Mouse (Mus musculus): ENCODE results near the gene Ltb.

The Ltb gene

GRCm38 (mm10) chr17:35165451-35166155, 28.6 kb upstream of the Ltb start:
- no peak for DNase-seq (ENCODE audit: low spot score)

DNA sequence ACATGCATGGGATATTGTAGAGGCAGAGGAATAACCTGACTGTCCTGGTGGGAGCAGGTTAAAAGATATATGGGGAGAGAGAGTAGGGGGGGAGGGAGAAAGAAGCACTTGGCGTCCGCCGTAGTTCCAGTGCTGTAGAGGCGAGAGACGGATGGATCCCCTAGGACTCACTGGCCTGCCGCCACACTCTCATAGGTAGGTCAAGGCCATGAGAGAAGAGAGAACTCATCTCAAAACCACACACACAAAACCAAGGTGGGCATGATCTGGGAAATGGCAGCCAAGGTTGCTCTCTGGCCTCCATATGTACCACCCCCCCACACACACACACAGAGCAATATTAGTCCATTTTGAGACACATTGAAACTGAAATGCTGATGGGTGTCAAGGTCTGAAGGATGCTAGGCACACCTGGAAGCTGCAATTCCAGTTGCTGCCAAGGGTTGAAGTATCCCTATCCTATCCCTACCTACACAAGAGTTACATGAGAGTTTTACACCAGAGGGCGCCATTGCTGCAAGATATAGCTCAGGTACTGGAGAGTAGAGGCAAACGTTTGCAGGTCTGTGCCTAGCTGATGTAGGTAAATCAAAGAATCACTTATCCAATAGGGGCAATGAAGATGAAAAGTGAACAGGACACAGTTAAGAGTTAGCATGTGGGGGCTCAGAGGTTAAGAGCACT, 27.7 kb upstream of the Ltb start:
- no peak for DNase-seq (ENCODE audit: low spot score)

DNA sequence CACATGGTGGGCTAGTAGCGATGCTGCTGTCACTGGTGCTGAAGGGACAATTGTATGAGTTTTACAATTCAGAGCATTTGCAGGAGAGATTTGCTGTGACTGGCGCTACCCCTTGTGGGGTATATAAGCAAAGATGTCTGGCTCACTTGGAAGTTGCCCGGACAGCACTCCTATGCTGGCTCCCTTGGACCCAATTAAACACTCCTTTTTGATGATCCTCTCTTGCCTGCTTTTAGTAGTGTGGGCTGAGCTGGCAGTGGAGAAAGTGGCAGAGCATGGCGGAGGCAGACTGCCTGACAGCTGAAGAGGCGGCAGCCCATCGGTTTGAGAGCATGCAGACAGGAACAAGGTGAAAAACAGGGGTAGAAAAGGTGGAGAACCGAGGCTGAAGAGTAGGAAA, 26.4 kb upstream of the Ltb start:
- DNase-seq (ENCODE audit: low spot score) = no peak

DNA sequence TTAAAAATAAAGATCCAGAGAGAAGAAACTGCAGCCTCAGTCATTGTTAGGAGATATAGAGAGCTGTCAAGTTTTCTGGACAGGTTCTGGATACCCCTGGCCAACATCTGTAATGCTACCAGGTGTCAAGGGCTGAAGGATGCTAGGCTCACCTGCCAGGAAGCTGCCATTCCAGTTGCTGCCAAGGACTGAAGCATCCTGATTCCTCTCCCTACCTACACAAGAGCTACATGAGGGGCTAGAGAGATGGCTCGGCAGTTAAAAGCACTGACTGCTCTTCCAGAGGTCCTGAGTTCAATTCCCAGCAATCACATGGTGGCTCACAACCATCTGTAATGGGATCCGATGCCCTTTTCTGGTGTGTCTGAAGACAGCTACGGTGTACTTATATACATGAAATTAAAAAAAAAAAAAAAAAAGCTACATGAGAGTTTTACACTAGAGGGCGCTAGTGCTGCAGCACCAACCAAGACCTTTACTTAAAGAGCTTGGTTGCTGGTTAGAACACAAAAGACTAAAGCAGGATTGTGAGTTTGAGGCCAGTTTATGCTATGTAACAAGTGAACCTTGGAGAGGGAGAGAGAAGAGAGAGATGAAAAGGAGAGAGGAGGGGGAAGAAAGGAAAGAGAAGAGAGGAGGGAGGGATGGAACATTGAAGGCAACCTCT, 25.6 kb upstream of the Ltb start:
- no peak for DNase-seq (ENCODE audit: low spot score)

DNA sequence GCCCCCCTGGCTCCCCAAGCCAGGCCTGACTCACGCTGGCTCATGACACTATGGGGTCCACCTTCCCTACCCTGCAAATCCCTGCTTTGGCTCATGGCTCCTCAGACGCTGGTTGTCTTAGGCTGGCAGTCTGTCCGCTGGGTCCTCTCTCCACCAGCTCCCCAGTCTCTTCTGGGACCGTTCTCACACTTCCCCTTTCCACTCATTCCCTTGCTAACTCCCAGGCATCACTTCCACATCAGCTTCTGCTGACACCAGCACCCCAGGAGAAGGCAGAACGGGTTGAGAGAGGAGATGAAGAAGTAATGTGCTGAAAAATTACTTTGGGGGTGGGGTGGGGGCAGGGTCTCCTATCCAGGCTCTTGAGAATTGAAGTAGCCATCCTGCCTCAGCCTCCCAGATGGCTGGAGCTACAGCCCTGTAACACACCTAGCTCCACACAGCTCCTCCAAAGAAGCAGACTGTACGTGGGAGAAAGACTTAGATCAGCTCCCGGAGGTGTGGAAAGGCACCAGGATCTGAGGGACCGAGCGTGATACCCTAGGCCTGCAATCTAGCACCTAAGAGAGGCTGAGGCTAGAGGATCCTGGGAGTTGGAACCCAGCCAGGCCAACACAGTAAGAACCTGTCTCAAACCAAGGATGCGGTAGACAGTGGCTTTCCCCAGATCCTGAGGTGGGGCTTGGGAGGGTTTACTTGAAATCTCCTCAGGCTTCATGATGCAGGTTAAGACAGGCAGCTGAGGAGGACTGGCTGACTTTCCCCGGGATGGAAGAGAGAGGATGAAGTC, 21.6 kb upstream of the Ltb start:
- no peak for DNase-seq (ENCODE audit: low spot score)

DNA sequence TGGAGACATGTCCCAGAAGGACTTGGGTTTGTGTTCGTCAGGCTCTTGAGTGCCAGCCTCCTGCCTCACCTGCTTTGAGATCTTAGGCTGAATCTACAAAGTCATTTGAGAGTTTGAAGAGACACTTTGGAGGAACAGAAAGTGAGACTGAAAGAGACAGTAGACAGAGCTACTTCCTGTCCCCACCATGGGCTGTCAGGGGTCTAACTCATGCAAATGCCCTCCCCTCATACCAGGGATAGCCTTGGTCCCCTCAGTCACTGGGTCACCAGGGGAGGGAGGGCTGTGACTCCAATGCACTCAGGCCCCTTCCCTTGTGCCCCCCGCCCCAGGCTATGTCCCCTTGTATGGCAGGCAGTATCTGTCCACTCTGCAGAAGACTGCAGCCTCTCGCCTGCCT, 20.9 kb upstream of the Ltb start:
- no peak for DNase-seq (ENCODE audit: low spot score)

- no peak for DNase-seq (ENCODE audit: low spot score)
Measured at GRCm38 (mm10) chr17:35174201-35174977, 19.9 kb upstream of the Ltb start.

DNA sequence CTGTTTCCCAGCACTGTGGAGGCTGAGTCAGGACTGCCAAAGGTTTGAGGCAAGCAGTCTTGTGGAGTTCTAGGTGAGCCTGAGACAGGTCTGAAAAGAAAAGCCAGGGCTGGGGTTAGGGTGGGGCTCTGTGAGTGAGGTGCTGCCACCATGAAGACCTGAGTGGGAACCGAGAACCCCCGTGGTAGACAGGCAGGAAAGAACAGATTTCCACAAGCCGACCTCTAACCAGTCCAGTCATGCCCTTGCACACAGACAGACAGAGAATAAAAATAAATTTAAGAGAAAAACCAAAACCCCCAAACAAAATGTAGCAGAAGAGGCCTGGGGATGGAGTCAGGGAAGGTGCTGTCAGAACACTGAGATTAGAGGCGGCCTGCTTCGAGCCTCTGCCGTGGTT, 18.9 kb upstream of the Ltb start:
- DNase-seq (ENCODE audit: low spot score) = no peak

DNA sequence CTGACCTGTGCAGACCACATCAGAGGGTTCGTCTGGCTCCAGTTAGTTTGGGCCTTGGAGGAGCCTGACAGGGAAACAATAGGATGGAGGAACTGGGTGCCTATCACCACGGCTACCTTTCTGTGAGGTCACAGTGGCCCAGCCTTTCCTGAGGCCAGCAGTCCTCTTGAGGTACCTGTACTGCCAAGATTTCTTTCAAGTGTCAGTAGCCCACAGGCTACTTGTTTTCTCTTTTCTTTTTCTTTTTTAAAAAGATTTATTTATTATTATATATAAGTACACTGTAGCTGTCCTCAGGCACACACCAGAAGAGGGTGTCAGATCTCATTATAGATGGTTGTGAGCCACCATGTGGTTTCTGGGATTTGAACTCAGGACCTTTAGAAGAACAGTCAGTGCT, 18.3 kb upstream of the Ltb start, which contains the start of gene Aif1:
Aif1 (minus strand) TSS at position 101 of the 400 bp plus-strand sequence.
- DNase-seq (ENCODE audit: low spot score) = no peak

GRCm38 (mm10) chr17:35178528-35178927, 15.7 kb upstream of the Ltb start:
- no peak for DNase-seq (ENCODE audit: low spot score)

- DNase-seq (ENCODE audit: low spot score) = no peak
Measured at GRCm38 (mm10) chr17:35180093-35180492, 14.1 kb upstream of the Ltb start.

GRCm38 (mm10) chr17:35185639-35186611, 8.3 kb upstream of the Ltb start:
- DNase-seq (ENCODE audit: low spot score) = no peak

DNA sequence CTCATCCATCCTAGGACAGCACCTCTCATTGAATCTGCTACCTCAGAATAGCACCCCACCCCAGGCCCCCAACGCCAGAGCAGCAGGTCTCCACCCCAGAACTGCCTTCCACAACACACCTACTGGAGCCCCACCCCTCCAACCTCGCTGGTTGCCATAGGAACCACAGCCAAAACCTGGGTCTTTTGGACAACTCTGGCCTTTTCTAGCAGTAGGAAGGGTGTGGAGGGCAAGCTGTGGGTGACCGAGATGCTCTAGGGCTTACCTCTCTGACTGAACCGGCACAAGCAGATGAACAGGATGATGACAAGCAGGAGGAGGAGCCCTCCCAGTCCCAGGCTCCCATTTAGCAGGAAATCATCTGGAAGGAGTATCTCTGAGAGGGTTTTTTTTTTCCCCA, 7.6 kb upstream of the Ltb start:
- no peak for DNase-seq (ENCODE audit: low spot score)

- no peak for DNase-seq (ENCODE audit: low spot score)
Measured at GRCm38 (mm10) chr17:35187345-35187744, 6.9 kb upstream of the Ltb start.

GRCm38 (mm10) chr17:35187959-35188610, 6.2 kb upstream of the Ltb start, which contains the start of gene Lst1:
Lst1 (minus strand) TSS chr17:35188439.
- DNase-seq (ENCODE audit: low spot score) = no peak

DNA sequence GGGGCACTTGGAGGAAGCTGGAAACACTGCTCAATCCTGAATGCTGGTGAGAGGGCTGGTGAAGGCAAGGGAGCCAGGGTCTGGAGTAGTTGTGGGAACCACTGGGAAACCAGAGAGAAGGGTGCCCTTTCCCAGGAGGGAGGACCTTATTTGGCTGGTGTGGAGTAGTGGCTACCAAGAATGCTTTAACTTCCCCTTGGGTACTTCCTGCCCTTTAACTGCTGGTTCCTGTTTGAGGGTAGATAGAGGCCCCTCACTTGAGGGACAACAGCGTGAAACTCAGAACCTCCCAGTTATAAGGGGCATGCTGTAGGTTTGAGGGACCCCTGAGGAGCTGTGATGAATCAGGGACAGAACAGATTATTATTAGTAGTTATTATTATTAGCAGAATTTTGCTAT, 5.1 kb upstream of the Ltb start:
- no peak for DNase-seq (ENCODE audit: low spot score)

GRCm38 (mm10) chr17:35190096-35190495, 4.1 kb upstream of the Ltb start:
- no peak for DNase-seq (ENCODE audit: low spot score)

- no peak for DNase-seq (ENCODE audit: low spot score)
Measured at GRCm38 (mm10) chr17:35191723-35192122, 2.5 kb upstream of the Ltb start.

- no peak for DNase-seq (ENCODE audit: low spot score)
Measured at GRCm38 (mm10) chr17:35192924-35193323, 1.3 kb upstream of the Ltb start.
